Mouse (Mus musculus) NIH3T3 (cell line): Measurements from ENCODE around the gene Spi1.

Experiments
- DNase-seq: peaks from one replicate; pipeline ENCODE4 v3.0.0-alpha.2; 2012; ENCODE audit warnings: low read depth

The Spi1 gene

DNA sequence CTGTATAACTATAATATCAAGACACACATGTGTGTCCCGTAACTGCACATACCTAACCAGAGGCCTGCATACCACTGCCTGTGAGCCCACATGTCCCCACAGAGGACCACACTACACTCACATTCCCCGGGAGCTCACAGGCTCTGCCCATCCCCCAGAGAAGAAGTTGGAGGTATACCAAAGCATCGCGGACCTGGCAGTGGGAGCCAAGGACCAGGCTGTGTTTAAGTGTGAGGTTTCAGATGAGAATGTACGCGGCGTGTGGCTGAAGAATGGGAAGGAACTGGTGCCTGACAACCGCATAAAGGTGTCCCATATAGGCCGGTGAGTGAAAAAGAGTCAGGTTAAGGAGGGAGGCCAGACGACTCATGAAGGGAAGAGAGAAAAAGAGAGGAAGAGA lies 42.9 kb downstream of the Spi1 start:
- no peak for DNase-seq

DNA sequence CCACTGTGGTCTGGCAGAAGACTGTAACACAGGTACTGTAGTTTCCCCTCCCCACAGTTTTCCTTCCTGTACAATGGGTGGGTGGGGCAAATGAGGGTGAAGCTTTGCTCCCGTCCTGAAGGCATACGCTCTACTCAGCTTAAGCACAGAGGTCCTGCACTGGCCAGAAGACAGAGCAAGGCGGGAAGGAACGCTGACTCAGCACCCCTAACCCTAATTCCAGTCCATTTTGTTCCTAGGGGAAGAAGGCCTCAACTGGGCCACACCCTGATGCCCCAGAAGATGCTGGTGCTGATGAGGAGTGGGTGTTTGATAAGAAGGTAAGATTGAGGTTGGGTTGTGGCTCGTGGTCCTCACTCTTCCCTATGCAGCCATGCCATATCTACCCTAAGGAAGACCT lies 46.6 kb downstream of the Spi1 start:
- DNase-seq, result no peak

DNA sequence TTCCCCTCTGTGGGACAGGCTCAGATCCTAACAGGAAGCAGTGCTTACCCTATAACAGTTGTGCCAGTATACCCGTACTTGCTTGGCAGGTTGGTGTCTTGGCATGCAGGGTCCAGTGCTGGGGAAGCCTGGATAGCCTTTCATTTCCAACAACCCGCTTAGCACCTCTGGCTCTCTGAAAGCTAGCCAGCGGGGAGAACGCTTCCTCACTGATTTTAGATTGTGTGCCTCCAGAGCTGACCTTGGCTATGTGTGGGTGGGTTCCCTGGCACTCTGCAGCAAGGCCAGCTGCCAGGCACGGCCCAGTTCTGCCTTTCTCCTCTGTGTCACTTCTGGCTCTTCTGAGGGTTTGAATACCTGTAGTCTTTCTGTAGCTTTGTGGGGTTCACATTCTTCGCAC lies 47.9 kb downstream of the Spi1 start:
- DNase-seq, result no peak

DNA sequence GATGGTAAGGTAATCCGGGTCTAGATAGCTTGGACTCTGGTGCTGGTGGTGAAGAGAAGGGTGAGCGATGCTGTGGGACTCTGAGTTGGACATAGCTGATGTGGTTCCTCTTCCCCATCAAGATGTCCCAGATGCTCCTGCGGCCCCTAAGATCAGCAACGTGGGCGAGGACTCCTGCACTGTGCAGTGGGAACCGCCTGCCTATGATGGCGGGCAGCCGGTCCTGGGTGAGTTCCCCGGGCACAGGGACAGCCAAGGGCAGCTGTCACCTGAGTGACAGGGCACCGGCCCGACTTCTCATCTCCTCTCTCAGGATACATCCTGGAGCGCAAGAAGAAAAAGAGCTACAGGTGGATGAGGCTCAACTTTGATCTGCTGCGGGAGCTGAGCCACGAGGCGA lies 49.1 kb downstream of the Spi1 start:
- no peak for DNase-seq

DNA sequence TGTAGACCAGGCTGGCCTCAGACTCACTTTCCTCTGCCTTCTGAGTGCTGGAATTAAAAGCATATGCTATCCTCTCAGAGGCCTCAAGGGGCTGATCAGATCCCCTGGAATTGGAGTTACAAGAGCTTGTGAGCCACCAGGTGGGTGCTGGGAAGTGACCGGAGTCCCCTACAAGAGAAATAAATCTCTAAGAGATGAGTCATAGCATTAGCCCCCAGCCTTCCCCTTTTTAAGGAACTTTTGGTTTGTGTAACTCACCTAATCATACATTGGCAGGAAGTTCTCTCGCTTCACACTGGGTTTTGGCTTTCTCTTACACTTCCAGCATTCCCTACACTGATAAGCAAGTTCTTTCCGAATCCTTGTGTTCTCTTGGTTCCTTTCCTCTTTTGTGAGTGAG lies 49.8 kb downstream of the Spi1 start:
- DNase-seq, result peak; percentile 40

DNA sequence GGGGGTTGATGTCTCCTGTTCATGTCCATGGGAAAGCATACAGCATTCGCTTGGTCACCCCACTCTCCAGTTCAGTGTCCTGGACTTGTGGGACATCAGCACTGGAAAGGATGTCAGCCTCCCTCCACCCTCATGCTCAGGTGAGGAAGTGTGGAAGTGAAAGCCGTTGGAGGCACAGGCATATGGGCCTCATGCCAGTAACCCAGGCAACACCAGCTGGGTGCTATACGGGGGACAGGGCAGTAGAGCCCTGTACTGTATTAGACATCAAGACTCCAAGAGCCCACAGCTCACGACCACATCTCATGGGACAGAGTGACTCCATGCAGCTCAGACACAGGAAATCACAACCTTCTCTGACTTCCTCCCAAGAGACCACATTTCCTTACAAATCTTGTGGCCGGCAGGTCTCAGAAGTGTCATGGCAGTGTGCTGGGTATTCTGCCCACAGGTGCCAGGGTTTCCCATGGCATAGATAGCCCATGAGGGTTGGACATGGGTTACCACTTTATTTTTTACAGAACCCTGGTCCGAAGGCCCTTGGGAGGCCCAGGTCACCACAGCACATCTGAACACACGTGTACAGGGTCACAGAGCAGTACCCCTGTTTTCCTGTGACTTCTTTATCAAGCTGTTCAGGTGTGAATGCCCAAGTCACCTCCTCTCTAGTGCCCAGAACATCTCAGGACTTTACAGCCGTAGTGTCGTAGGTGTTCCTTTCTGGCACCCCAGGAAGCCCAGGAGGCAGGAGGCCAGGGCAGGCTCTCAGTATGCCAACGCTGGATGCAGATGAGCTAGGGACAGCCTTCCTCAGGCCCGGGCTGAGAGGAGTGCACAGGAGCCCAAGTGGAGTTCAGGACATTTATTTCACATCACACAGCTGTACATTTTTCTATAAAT lies 54.6 kb downstream of the Spi1 start:
- DNase-seq, result no peak

DNA sequence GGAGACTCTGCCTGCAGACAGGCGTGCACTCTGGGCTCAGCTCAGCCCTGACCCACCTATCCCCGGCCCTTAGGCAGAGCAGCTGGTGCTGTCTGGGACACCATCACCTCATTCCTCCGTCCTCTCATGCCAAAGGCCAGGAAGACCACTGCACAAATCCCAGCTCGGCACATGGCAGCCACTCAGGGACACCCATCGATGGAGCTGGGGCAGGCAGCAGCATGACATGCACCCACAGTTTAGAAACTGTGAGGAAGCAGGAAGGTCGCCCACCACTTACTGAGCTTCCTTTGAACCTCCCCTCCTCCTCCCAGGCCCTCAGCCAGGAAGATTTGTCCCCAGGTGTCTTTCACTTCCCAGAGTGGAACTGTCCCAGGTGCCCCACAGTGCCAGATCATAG lies 55.3 kb downstream of the Spi1 start:
- no peak for DNase-seq

DNA sequence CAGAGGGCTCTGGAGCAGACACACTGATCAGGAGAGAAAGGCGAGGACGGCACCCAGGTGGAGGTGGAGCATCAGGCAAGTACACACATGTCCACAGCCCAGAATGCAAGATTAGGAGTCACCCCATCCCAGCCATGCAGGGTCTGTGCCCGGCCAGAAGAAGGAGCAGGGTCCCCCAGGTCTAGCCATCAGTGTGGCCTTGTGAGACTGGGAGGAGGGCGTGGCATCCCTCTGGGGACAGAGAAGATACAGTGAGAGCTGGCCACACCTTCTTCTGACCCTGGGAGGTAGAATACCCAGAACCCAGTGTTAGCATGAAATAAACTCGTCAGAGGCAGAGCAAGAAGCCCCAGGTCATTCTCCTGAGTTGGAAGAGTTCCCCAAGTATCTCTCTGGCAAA lies 57.1 kb downstream of the Spi1 start:
- no peak for DNase-seq

DNA sequence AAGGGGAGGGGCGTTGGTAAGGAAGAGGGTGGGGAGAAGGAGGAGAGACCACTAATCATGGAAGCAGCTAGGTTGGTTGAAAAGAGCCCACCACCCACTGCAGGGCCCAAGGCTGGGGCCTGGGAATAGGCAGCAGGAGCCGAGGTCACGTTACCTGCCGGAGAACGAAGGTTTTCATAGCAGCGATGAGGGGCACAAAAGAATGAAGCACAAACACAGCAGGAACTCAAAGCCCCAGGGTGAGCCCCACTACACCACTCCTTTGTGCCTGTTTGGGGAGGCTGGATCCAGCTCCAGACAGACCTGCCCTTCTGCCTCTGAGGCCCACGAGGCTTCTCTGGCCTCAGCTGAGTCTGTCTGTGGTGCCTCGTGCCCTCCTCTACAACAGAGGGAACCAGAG lies 57.6 kb downstream of the Spi1 start:
- DNase-seq, result no peak

DNA sequence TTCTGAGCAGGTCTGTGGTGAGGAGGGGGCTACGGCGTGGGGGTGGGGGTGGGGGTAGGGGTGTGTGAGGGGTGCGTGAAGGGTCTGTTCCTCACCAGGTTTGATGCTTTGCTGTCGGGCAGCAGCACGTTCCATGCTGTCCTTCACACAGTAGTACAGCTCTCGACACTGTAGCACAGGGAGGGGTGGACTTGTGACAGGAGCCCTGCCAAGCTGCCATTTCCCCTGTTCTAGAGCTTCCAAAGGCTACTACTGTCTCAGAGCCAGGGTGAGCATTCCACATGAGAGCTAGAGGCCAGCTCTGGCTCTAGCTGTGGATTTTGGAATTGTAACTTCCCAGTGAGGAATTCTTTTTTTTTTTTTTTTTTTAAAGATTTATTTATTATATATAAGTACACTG lies 60.7 kb downstream of the Spi1 start:
- no peak for DNase-seq

DNA sequence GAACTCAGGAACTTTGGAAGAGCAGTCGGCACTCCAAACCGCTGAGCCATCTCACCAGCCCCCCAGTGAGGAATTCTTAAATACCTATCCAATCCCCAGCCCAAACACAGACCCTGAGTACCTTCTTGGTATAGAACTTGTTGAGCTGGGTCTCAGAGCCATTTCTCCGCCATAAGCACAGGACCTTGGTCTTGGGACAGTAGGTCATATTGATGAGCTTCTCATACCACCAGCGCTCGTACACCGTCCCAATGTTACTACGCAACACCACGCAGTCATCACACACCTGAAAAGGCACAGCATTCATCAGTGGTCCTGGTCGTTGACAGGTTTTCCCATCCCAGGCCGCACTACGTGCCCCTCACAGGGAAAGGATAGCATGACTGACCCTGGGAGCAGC lies 61.2 kb downstream of the Spi1 start:
- DNase-seq, result no peak

DNA sequence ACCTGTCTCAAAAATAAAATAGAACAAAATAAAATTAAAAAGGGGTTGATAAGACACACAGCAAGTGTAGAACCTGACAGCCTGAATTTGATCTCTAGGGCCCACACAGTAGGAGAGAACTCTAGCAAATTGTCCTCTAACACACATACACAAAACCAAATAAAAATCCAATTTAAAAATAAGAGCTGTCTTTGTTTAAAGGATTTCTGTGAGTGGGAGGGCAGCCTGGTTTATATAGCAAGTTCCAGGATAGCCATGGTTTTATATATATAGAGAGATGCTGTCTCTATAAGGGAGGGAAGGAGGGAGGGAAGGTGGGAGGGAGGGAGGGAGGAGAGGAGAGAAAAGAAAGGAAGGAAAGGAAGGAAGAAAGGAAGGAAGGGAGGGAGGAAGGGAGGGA lies 65.9 kb downstream of the Spi1 start:
- DNase-seq, result no peak

DNA sequence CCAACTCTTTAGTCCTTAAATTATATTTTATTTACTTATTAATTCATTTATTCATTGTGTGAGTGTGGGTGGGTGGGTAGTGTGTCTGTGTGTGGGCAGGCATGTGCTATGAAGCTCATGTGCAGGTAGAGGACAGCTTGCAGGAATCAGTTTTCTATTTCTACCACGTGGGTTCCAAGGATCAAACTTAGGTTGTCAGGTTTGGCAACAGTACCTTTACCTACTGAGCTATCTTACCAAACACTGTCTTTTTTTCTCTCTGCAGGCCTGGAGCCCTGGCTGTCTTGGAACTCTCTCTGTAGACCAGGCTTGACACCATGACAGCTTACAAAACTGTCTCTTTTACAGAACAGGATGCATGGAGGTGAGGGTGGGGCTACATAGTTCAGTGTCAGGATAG lies 69.1 kb downstream of the Spi1 start:
- no peak for DNase-seq

DNA sequence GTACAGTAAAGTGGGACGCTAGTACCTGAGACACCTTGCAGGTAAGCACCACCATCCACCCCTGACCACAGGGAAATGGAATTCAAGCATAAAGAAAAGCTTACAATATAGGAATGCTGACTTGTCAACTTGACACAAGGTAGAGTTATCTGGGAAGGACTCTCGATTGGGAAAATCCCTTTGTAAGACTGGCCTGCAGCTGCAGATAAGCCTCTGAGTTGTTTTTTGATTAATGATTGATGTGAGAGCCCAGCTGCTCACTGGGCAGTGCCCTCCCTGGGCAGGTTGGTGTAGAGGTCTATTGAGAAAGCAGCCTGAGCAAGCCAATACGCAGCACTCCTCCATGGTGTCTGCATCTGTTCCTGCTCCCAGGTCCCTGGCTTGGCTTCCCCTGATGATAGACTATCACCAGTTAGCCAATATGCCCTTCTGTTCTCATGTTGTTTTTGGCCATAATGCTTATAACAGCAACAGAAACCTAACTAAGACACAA lies 70.7 kb downstream of the Spi1 start:
- no peak for DNase-seq

DNA sequence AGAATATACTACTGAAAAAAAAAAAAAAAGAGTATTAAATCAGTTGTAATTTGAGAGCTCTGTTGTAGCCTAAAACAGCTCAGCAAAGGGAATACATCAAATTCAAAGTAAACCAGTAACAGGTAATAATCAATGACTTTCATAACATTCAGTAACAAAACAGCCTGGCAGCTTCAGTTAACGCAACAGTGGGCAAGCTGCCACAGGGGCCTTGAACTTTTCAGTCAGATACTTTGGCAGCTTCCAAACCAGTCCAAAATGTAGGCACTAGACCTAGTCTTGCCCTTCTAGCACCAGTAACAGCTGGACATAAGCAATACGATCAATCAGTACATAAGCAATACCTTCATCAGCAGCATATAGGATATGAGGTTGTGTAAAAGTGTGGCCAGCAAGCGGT lies 71.9 kb downstream of the Spi1 start:
- DNase-seq, result no peak

DNA sequence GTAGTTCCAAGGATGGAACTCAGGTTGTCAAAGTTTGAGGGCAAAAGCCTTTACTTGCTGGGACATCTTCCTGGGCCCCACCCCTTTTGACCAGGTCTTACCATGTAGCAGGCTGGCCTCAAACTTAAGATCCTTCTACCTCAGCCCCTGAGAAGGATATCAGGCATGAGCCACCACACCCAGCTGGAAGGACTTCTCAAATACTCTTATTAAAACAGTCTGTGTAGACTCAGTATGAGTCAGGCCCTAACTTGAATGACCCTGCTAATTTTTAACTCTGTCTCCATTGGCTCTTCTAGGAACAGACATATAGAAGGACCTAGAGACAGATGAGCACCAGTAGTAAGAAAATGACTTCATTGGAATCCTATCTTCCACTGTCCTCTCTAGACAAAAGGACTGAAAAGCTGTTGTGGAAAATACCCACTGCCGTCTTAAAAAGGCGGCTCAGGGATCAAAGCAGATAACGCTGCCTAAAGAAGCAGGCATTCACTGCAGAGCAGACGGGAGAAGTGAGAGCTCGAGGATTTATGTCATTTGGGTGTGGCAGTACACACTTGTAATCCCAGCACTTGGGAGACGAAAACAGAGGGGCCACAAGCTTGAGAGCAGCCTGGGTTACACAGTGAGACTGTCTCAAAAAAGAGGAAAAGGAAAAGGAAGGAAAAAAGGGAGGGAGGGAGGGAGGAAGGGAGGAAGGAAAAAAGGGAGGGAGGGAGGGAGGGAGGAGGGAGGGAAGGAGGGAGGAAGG lies 75.0 kb downstream of the Spi1 start:
- DNase-seq, result peak; percentile 38

DNA sequence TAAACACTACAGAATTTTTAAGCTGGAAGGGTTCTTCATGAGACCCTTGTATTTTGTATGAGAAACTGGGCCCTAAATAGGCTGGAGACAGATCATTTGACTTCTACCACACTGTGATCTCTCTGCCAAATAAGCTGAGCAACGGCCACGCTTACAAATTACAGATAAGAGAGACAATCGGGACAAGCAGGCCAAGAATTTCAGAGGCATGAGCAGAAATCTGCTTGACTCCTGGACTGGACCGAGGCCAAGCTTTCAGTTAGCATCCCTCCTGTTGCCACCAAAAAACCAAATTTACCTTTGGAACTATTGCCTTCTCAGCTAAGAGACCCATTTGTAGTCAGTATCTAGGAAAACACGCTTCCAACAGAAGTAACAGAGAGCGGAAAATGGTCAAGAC lies 78.4 kb downstream of the Spi1 start:
- DNase-seq, result no peak

DNA sequence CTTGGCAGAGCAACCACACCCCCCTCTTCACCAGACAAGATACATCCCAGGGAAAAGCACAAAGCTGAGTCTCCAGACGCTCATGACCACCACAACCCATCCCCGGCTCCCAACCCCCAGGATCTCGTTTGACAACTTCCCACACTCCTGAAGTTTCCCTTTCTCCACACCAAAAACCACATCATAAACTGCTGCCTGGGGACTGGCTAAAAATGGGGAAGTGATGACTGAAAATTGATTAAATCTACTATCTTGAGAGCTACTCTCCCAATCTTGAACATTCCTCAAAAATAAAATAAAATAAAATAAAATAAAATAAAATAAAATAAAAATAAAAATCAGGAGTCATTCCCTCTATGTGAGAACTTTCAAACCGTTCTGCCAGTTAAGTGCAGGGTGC lies 80.8 kb downstream of the Spi1 start:
- DNase-seq, result no peak

DNA sequence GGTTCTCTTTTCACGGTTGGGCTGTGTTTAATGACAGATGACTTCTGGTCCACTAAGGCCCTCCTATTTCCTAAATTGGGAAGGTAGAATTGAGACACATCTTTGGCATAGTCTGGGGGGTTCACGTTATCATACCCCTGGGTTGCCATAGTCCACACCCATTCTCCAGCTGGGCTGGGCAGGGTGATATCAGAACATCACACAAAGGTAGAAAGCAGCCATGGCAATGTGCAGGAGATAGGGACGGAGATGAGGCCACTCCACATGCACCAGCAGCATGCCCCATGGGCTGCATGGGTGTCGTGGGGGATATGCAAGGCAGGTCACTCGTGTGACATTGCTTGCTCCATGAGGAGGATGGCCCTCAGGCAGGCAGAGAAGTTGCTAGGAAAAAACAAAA lies 81.3 kb downstream of the Spi1 start:
- no peak for DNase-seq

DNA sequence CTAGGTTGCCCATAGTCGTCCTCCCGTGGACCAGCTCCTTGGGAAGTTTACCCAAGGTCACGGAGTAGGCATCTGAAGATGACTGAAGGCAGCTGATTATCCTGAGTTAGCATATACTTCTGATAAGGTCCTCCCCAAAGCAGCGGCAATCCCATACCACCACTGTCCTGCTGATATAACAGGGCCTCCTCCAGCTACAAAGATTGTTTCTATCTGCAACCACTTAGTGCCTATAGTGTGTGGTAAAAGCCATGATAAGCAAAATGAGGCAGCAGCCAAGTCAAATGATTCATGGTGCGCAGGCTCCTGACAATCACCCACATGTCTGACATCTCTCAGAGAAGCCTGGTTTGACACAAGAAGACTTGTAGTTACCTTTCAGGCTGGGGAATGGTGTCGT lies 82.8 kb downstream of the Spi1 start:
- no peak for DNase-seq
